Mouse (Mus musculus) CH12.LX (cell line): ENCODE measurements around the gene Efna3. TPM values are rescaled to one million over a fixed set of nuclear protein-coding genes. Genes with fewer than 3 reads are reported as not detected.

Experiments used
- DNase-seq: peaks from one replicate; pipeline ENCODE4 v3.0.0-alpha.2; 2013; ENCODE audit errors: extremely low read depth
- H3K27ac ChIP-seq: 2 replicates; pipeline ENCODE4 v1.5.1; 2012; ENCODE audit warnings: low read depth, mild to moderate bottlenecking, control low read depth, moderate library complexity; ENCODE audit not compliant: insufficient read depth
- H3K27me3 ChIP-seq: replicated peaks from 2 replicates; pipeline ENCODE3; 2012; ENCODE audit warnings: inconsistent platforms
- H3K36me3 ChIP-seq, 2 experiments: replicated peaks in 1 of 2; 2 replicates each; pipeline versions ENCODE3 to v1.6.1; 2012; ENCODE audit warnings: inconsistent platforms in 1 of 2, low read length in 1 of 2, mild to moderate bottlenecking in 1 of 2, mixed read lengths in 1 of 2, moderate library complexity in 1 of 2; ENCODE audit not compliant: control insufficient read depth in 1 of 2, insufficient read depth in 1 of 2
- H3K4me1 ChIP-seq, 2 experiments: 2 replicates each; pipeline ENCODE4 v1.6.1; 2012; ENCODE audit warnings: inconsistent platforms in 1 of 2, moderate library complexity in 1 of 2; ENCODE audit not compliant: insufficient read depth in 2 of 2, control insufficient read depth in 1 of 2
- H3K4me2 ChIP-seq: 2 replicates; pipeline ENCODE4 v1.6.1; 2012; ENCODE audit warnings: low read depth, mild to moderate bottlenecking, control low read depth; ENCODE audit not compliant: poor library complexity, insufficient read depth, severe bottlenecking
- H3K4me3 ChIP-seq, 3 experiments: fragments of 150-350 bp in 1 of 3; sonication (generic) in 1 of 3; replicated peaks in 1 of 3; 2 replicates each; pipeline versions ENCODE3 to v1.5.1; 2011 to 2012; ENCODE audit warnings: low read depth in 2 of 3, low read length in 2 of 3, mild to moderate bottlenecking in 2 of 3, moderate library complexity in 2 of 3, control low read depth in 1 of 3, improper control_type of control experiment in 1 of 3, inconsistent platforms in 1 of 3, mixed read lengths in 1 of 3; ENCODE audit not compliant: poor library complexity in 1 of 3
- H3K79me2 ChIP-seq: replicated peaks from 2 replicates; pipeline ENCODE4 v1.6.1; 2012; ENCODE audit warnings: mild to moderate bottlenecking, moderate library complexity; ENCODE audit not compliant: control insufficient read depth, poor library complexity, insufficient read depth, severe bottlenecking; ENCODE audit errors: extremely low read depth
- H3K9ac ChIP-seq: 2 replicates; pipeline ENCODE4 v1.6.1; 2012; ENCODE audit warnings: low read depth, mild to moderate bottlenecking, control low read depth, moderate library complexity; ENCODE audit not compliant: insufficient read depth
- H3K9me3 ChIP-seq: replicated peaks from 2 replicates; pipeline ENCODE3; 2012; ENCODE audit warnings: low read length, inconsistent platforms, mixed read lengths
- BHLHE40 ChIP-seq: IDR thresholded peaks from 2 replicates; pipeline ENCODE4 v1.6.1; 2011; ENCODE audit warnings: mild to moderate bottlenecking, low read depth, low read length, improper control_type of control experiment
- CHD1 ChIP-seq: IDR thresholded peaks from 2 replicates; pipeline ENCODE4 v1.6.1; 2012; ENCODE audit warnings: low read depth, low read length, improper control_type of control experiment, inconsistent platforms
- CHD2 ChIP-seq: IDR thresholded peaks from 2 replicates; pipeline ENCODE4 v1.6.1; 2011; ENCODE audit warnings: low read length, improper control_type of control experiment
- CTCF ChIP-seq, 2 experiments: IDR thresholded peaks in 1 of 2; conservative IDR thresholded peaks in 1 of 2; 2 replicates each; pipeline ENCODE4 v1.5.1; 2011 to 2012; ENCODE audit warnings: low read depth in 2 of 2, low read length in 2 of 2, improper control_type of control experiment in 1 of 2, inconsistent platforms in 1 of 2, mild to moderate bottlenecking in 1 of 2, moderate library complexity in 1 of 2
- E2F4 ChIP-seq: IDR thresholded peaks from 2 replicates; pipeline ENCODE4 v1.6.1; 2011; ENCODE audit warnings: low read depth, low read length, improper control_type of control experiment; ENCODE audit not compliant: insufficient replicate concordance
- ELF1 ChIP-seq: IDR thresholded peaks from 2 replicates; pipeline ENCODE4 v1.6.1; 2014; ENCODE audit warnings: low read depth, mild to moderate bottlenecking, inconsistent platforms, low read length, improper control_type of control experiment
- EP300 ChIP-seq: IDR thresholded peaks from 2 replicates; pipeline ENCODE4 v1.6.1; 2011; ENCODE audit warnings: low read length, improper control_type of control experiment
- ETS1 ChIP-seq: conservative IDR thresholded peaks from 2 replicates; pipeline ENCODE4 v1.6.1; 2012; ENCODE audit warnings: low read depth, mild to moderate bottlenecking, inconsistent platforms, low read length, improper control_type of control experiment, moderate library complexity
- GABPA ChIP-seq: IDR thresholded peaks from 2 replicates; pipeline ENCODE4 v1.6.1; 2012; ENCODE audit warnings: low read depth, low read length, improper control_type of control experiment, inconsistent platforms; ENCODE audit not compliant: insufficient replicate concordance
- HCFC1 ChIP-seq: IDR thresholded peaks from 2 replicates; pipeline ENCODE4 v1.6.1; 2012; ENCODE audit warnings: low read depth, mild to moderate bottlenecking, inconsistent platforms, low read length, improper control_type of control experiment
- IRF4 ChIP-seq: IDR thresholded peaks from 2 replicates; pipeline ENCODE4 v1.6.1; 2014; ENCODE audit warnings: low read depth, mild to moderate bottlenecking, inconsistent platforms, low read length, improper control_type of control experiment
- JUND ChIP-seq: conservative IDR thresholded peaks from 2 replicates; pipeline ENCODE4 v1.6.1; 2011; ENCODE audit warnings: low read depth, low read length, improper control_type of control experiment
- KAT2A ChIP-seq: IDR thresholded peaks from 2 replicates; pipeline ENCODE4 v1.6.1; 2012; ENCODE audit warnings: low read length, improper control_type of control experiment, inconsistent platforms; ENCODE audit not compliant: insufficient replicate concordance
- MAX ChIP-seq: IDR thresholded peaks from 2 replicates; pipeline ENCODE4 v1.6.1; 2011; ENCODE audit warnings: low read length, improper control_type of control experiment
- MAZ ChIP-seq: IDR thresholded peaks from 2 replicates; pipeline ENCODE4 v1.6.1; 2012; ENCODE audit warnings: low read depth, mild to moderate bottlenecking, inconsistent platforms, low read length, improper control_type of control experiment, moderate library complexity
- MEF2A ChIP-seq: IDR thresholded peaks from 2 replicates; pipeline ENCODE4 v1.6.1; 2014; ENCODE audit warnings: low read depth, mild to moderate bottlenecking, inconsistent platforms, low read length, improper control_type of control experiment, borderline replicate concordance
- MXI1 ChIP-seq: IDR thresholded peaks from 2 replicates; pipeline ENCODE4 v1.6.1; 2011; ENCODE audit warnings: mild to moderate bottlenecking, low read depth, low read length, improper control_type of control experiment
- MYC ChIP-seq: IDR thresholded peaks from 2 replicates; pipeline ENCODE4 v1.6.1; 2011; ENCODE audit warnings: low read depth, mild to moderate bottlenecking, improper control_type of control experiment, low read length
- NELFE ChIP-seq: IDR thresholded peaks from 2 replicates; pipeline ENCODE4 v1.6.1; 2011; ENCODE audit warnings: low read depth, low read length, improper control_type of control experiment
- NRF1 ChIP-seq: IDR thresholded peaks from 2 replicates; pipeline ENCODE4 v1.6.1; 2014; ENCODE audit warnings: low read depth, mild to moderate bottlenecking, inconsistent platforms, low read length, improper control_type of control experiment, moderate library complexity
- PAX5 ChIP-seq: IDR thresholded peaks from 2 replicates; pipeline ENCODE4 v1.6.1; 2012; ENCODE audit warnings: low read length, inconsistent platforms, mixed read lengths
- POLR2A ChIP-seq: IDR thresholded peaks from 2 replicates; pipeline ENCODE4 v1.6.1; 2011; ENCODE audit warnings: low read depth, mild to moderate bottlenecking, improper control_type of control experiment, low read length
- POLR2AphosphoS2 ChIP-seq: IDR thresholded peaks from 2 replicates; pipeline ENCODE4 v1.6.1; 2011; ENCODE audit warnings: low read depth, low read length, improper control_type of control experiment
- RAD21 ChIP-seq: IDR thresholded peaks from 2 replicates; pipeline ENCODE4 v1.6.1; 2011; ENCODE audit warnings: low read depth, mild to moderate bottlenecking, low read length, improper control_type of control experiment, moderate library complexity
- SIN3A ChIP-seq: IDR thresholded peaks from 2 replicates; pipeline ENCODE4 v1.6.1; 2012; ENCODE audit warnings: low read length, improper control_type of control experiment, inconsistent platforms
- SMC3 ChIP-seq: IDR thresholded peaks from 2 replicates; pipeline ENCODE4 v1.6.1; 2011; ENCODE audit warnings: low read depth, low read length, improper control_type of control experiment
- TBP ChIP-seq: conservative IDR thresholded peaks from 2 replicates; pipeline ENCODE4 v1.6.1; 2011; ENCODE audit warnings: low read depth, low read length, improper control_type of control experiment
- UBTF ChIP-seq: IDR thresholded peaks from 2 replicates; pipeline ENCODE4 v1.6.1; 2012; ENCODE audit warnings: low read depth, mild to moderate bottlenecking, inconsistent platforms, low read length, improper control_type of control experiment, moderate library complexity
- USF1 ChIP-seq: IDR thresholded peaks from 2 replicates; pipeline ENCODE4 v1.6.1; 2014; ENCODE audit warnings: low read depth, mild to moderate bottlenecking, inconsistent platforms, low read length, improper control_type of control experiment
- USF2 ChIP-seq: conservative IDR thresholded peaks from 2 replicates; pipeline ENCODE4 v1.6.1; 2011; ENCODE audit warnings: low read depth, low read length, improper control_type of control experiment
- ZC3H11A ChIP-seq: IDR thresholded peaks from 2 replicates; pipeline ENCODE4 v1.6.1; 2012; ENCODE audit warnings: low read depth, mild to moderate bottlenecking, inconsistent platforms, low read length, improper control_type of control experiment
- ZKSCAN1 ChIP-seq: IDR thresholded peaks from 2 replicates; pipeline ENCODE4 v1.6.1; 2012; ENCODE audit warnings: low read depth, inconsistent platforms, low read length, improper control_type of control experiment, borderline replicate concordance
- ZMIZ1 ChIP-seq: IDR thresholded peaks from 2 replicates; pipeline ENCODE4 v1.6.1; 2012; ENCODE audit warnings: low read depth, mild to moderate bottlenecking, inconsistent platforms, low read length, improper control_type of control experiment
- ZNF384 ChIP-seq: IDR thresholded peaks from 2 replicates; pipeline ENCODE4 v1.6.1; 2012; ENCODE audit warnings: low read depth, low read length, improper control_type of control experiment, inconsistent platforms
- dilution Hi-C: fragments of 300-500 bp; cut with MboI; formaldehyde crosslinking; loops from 2 replicates; pipeline ENCODE4 v1.14.3; 2020; ENCODE audit warnings: low sequenced_read_pairs; ENCODE audit not compliant: extremely low pct_unique_long_range_greater_than_20kb, extremely low pct_ligation_motif_present
- in situ Hi-C: fragments of 300-500 bp; cut with MboI; formaldehyde crosslinking; loops from 3 replicates; pipeline ENCODE4 v1.14.3; 2019; ENCODE audit warnings: low sequenced_read_pairs, low pct_ligation_motif_present, low pct_unique_long_range_greater_than_20kb, mixed read lengths
- polyA plus RNA-seq: library from polyadenylated mRNA; unstranded; fragments of >175 nt; gene quantifications from 2 replicates; pipeline ENCODE4 v1.2.1, GENCODE M21; 2012; ENCODE audit warnings: low read depth; ENCODE audit not compliant: insufficient read length
- total RNA-seq, 2 experiments: library from RNA; depleted of rRNA; stranded (reverse); fragments of 300-350 nt in 1 of 2; fragments of >200 nt in 1 of 2; gene quantifications; 2 replicates each; pipeline ENCODE4 v1.2.3; 2012 to 2014

Efna3 gene
- total and polyA plus RNA-seq, 3 experiments = 0.09 to 0.13 TPM; not detected in 1

GRCm38 (mm10) chr3:89341794-89342193, 19.0 kb upstream of the Efna3 start:
- H3K4me1 ChIP-seq = peaks cover 7 to 15% of the 10 kb centered on the region in 2 experiments
- dilution Hi-C loops (no loop called here), in situ Hi-C loops (loop anchor here (25.0 kb wide), 2 partner anchors 346 to 421 kb away; partner anchors contain the start of genes Chrnb2 and Ube2q1)
- no peak overlapping the region for H3K27ac ChIP-seq
- H3K4me2 ChIP-seq = no peak overlapping the region
- no peak for DNase-seq
- TF ChIP-seq CTCF (conservative IDR thresholded peaks at IDR 0.05 in 1 of 2, IDR thresholded peaks at IDR 0.05 in 1 of 2; ENCODE audit: low read depth in 2 of 2, low read length in 2 of 2) = no peak
- TF ChIP-seq MAX = no peak
- TF ChIP-seq ZKSCAN1 = no peak
- no peaks in the 10 kb centered on the region for H3K9me3 ChIP-seq
- H3K27me3 ChIP-seq = peaks cover 4% of the 10 kb centered on the region
- peaks cover 8 to 71% of the 10 kb centered on the region in 2 experiments for H3K36me3 ChIP-seq
- H3K4me3 ChIP-seq = no peak overlapping the region
- no peak overlapping the region for H3K9ac ChIP-seq
- no peaks in the 10 kb centered on the region for H3K79me2 ChIP-seq

GRCm38 (mm10) chr3:89340465-89340864, 17.7 kb upstream of the Efna3 start:
- peaks cover 8 to 62% of the 10 kb centered on the region in 2 experiments for H3K36me3 ChIP-seq
- DNase-seq = peak; percentile 76
- H3K4me2 ChIP-seq = no peak overlapping the region
- no peaks in the 10 kb centered on the region for H3K79me2 ChIP-seq
- no peak overlapping the region for H3K4me3 ChIP-seq
- no peak overlapping the region for H3K9ac ChIP-seq
- peaks cover 9 to 20% of the 10 kb centered on the region in 2 experiments for H3K4me1 ChIP-seq
- no peak overlapping the region for H3K27ac ChIP-seq
- in situ Hi-C loops (loop anchor here (25.0 kb wide), 2 partner anchors 347 to 422 kb away; partner anchors contain the start of genes Chrnb2 and Ube2q1), dilution Hi-C loops (no loop called here)
- peaks cover 14% of the 10 kb centered on the region for H3K27me3 ChIP-seq
- no peaks in the 10 kb centered on the region for H3K9me3 ChIP-seq
- TF ChIP-seq HCFC1 (no peak), CHD1 (no peak), NELFE (no peak), CTCF (conservative IDR thresholded peaks at IDR 0.05 in 1 of 2, IDR thresholded peaks at IDR 0.05 in 1 of 2; ENCODE audit: low read depth in 2 of 2, low read length in 2 of 2) (peak; percentile 90 to 93), NRF1 (peak; percentile 88), EP300 (no peak), MYC (no peak), USF1 (no peak), ZMIZ1 (no peak), KAT2A (no peak), PAX5 (no peak), MXI1 (no peak), TBP (no peak), SIN3A (no peak), ELF1 (0 out of 2 replicates have a peak, but pooled peaks have one; percentile 12), POLR2AphosphoS2 (no peak), ZC3H11A (peak; percentile 66), JUND (no peak), GABPA (no peak), MEF2A (no peak), CHD2 (peak; percentile 26; the same call in 1 of the 2 replicates), POLR2A (no peak), UBTF (no peak), RAD21 (peak; percentile 93), E2F4 (no peak), BHLHE40 (no peak), ETS1 (no peak), MAX (no peak), SMC3 (peak; percentile 91), ZNF384 (no peak), ZKSCAN1 (no peak), IRF4 (peak; percentile 42; the same call in 1 of the 2 replicates), USF2 (no peak), MAZ (no peak)
